Mouse (Mus musculus) cerebellum, adult 2 months (tissue): ENCODE results near the gene Cacna1d. TPM values are rescaled to one million over a fixed set of nuclear protein-coding genes. Genes with fewer than 3 reads are reported as not detected.

Experiments used
- DNase-seq, 2 experiments: peaks; one replicate each; pipeline ENCODE4 v3.0.0; 2021
- H3K27ac ChIP-seq: fragments of 200-500 bp; 2 replicates; pipeline ENCODE4 v1.5.1; 2012; ENCODE audit warnings: low read length, control low read depth, inconsistent platforms; ENCODE audit not compliant: insufficient read depth
- H3K27me3 ChIP-seq: fragments of 200-500 bp; 2 replicates; pipeline ENCODE4 v1.6.1; 2012; ENCODE audit warnings: inconsistent platforms, mild to moderate bottlenecking, low read length, moderate library complexity; ENCODE audit not compliant: control insufficient read depth, insufficient read depth
- H3K4me1 ChIP-seq: fragments of 200-500 bp; 2 replicates; pipeline ENCODE4 v1.6.1; 2011; ENCODE audit warnings: low read length; ENCODE audit not compliant: control insufficient read depth, insufficient read depth
- H3K4me3 ChIP-seq: fragments of 200-500 bp; replicated peaks from 2 replicates; pipeline ENCODE3; 2011; ENCODE audit warnings: mild to moderate bottlenecking, low read depth, low read length, control low read depth; ENCODE audit not compliant: insufficient read depth
- CTCF ChIP-seq: fragments of 200-500 bp; IDR thresholded peaks from 2 replicates; pipeline ENCODE4 v1.5.1; 2011; ENCODE audit warnings: low read depth, mild to moderate bottlenecking, control low read depth, low read length, moderate library complexity, borderline replicate concordance; ENCODE audit not compliant: insufficient read depth
- POLR2A ChIP-seq: fragments of 200-500 bp; IDR thresholded peaks from 2 replicates; pipeline ENCODE4 v1.6.1; 2011; ENCODE audit warnings: low read length, control low read depth, borderline replicate concordance; ENCODE audit not compliant: insufficient read depth
- WGBS: fragments of 180-500 bp; shearing (Covaris S2); methylation state at CpG from one replicate; pipeline ENCODE4 v1.1.7; 2018; 5-methylcytosine and 5-hydroxymethylcytosine counted together
- polyA plus RNA-seq: library from polyadenylated mRNA; depleted of rRNA; stranded (reverse); fragments of >200 nt; gene quantifications from 2 replicates; pipeline ENCODE4 v1.2.3, GENCODE M21; 2012; rRNA removed

The Cacna1d gene
- polyA plus RNA-seq, 1 experiment = 35.0 TPM

DNA sequence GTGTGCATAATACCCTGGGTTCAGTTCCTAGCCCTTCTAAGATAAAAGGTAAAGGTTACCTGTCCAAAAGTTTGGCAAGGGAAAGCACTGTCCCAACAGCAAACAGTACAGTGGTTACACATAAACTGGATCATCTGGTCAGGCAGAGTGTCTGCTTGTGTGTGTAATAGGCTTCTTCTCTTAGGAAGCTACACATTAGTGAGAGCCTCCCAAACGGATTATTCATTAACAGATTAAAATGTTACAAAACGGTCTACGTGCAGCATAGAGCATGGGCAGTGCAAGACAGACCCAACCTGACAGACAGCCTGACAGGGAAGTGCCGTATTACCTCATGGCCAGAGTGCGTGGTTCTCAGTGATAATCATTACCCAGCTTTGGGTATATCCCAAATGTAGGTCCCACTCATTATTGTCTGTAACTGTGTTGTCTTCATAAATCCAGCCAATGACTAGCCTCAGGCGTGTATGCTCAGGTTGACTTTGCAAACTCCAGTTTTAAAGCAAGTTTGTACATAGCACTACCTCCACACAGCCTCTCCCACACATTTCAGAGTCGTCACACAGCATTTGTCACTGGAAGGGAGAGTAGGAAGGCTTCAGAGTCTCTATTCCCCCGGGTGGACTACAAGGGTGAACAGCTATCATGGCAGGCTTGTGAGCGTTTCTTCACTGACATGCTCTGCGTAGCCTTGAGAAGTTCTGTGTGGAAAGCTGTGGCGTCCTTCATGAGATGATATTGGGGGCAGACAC lies 495.1 kb downstream of the Cacna1d start:
- H3K27me3 ChIP-seq = no peaks in the 10 kb centered on the region

DNA sequence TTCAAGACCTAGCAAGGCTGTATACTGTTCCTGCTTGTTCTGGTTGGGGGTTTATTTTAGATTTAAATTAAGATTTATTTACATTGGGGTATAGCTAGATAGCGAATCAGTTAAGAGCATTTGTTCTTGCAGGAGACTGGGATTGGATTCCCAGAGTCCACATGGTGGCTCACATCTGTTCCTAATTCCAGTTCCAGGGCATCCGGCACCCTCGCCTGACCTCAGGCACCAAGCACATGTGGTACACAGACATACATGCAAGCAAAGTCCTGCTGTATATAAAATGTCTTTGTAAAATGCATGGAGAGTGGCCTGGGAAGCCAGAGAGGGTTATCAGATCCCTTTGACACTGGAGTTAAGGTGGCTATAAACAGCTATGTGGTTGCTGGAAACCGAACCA lies 496.3 kb downstream of the Cacna1d start:
- 88% methylated on average over 4 of the region's 4 CpGs for WGBS
- TF ChIP-seq CTCF (no peak), POLR2A (no peak)
- DNase-seq = no peak
- H3K4me3 ChIP-seq = no peak overlapping the region
- H3K4me1 ChIP-seq = no peaks in the 10 kb centered on the region
- no peak overlapping the region for H3K27ac ChIP-seq
- no peaks in the 10 kb centered on the region for H3K27me3 ChIP-seq

More for the DNA sequence above, 495.1 kb downstream of the Cacna1d start:
- Histone ChIP-seq H3K4me1 (no peaks in the 10 kb centered on the region), H3K27ac (no peak overlapping the region), H3K4me3 (no peak overlapping the region)
- no peak for DNase-seq
- WGBS = 92% methylated on average over 11 of the region's 11 CpGs
- TF ChIP-seq CTCF = no peak
- no peak for TF ChIP-seq POLR2A

Other genes starting within 250 kb of the Cacna1d start
- gene Dcp1a, start 11.9 kb downstream of the Cacna1d start, polyA plus RNA-seq = 20.6 and 20.8 TPM in 2 replicates
- gene Tkt, start 56.9 kb upstream of the Cacna1d start, polyA plus RNA-seq = 181 and 183 TPM in 2 replicates
- 86.0 and 97.4 TPM in 2 replicates for gene Prkcd, start 134.8 kb upstream of the Cacna1d start, polyA plus RNA-seq
- gene Rft1, start 162.9 kb upstream of the Cacna1d start, polyA plus RNA-seq = 12.1 and 12.4 TPM in 2 replicates
- gene Sfmbt1, start 223.4 kb upstream of the Cacna1d start, polyA plus RNA-seq = 8.9 and 9.7 TPM in 2 replicates